Mouse (Mus musculus) large intestine, adult 2 months (tissue): ENCODE results near the gene Prol1. TPM values are rescaled to one million over a fixed set of nuclear protein-coding genes. Genes with fewer than 3 reads are reported as not detected.
A peak's percentile ranks its signal among the peaks of the same experiment; 100 is the strongest.
"Not testable (repeated sequence)": the region's sequence is repeated elsewhere in the genome, so short reads cannot be mapped to it uniquely, and the experiment has no call there.

Source experiments
- DNase-seq: peaks from one replicate; pipeline ENCODE4 v3.0.0-alpha.2; 2012; ENCODE audit warnings: low read depth, low spot score
- WGBS: fragments of 180-500 bp; shearing (Covaris S2); methylation state at CpG from one replicate; pipeline ENCODE4 v1.1.7; 2018; 5-methylcytosine and 5-hydroxymethylcytosine counted together
- polyA plus RNA-seq: library from polyadenylated mRNA; depleted of rRNA; stranded (reverse); fragments of >200 nt; gene quantifications from 2 replicates; pipeline ENCODE4 v1.2.3, GENCODE M21; 2012; rRNA removed

Prol1 gene
- not detected in 2 replicates for polyA plus RNA-seq

GRCm38 (mm10) chr5:88317012-88317411 is at the start of gene Prol1:
Prol1 (plus strand) TSS chr5:88317312.
- DNase-seq = no peak
- WGBS = 92% methylated on average over 1 of the region's 1 CpGs

- DNase-seq = no peak
- WGBS = 67% methylated on average over 1 of the region's 1 CpGs
These were observed 48.5 kb upstream of the Prol1 start, which contains the start of gene Gm7714 for GRCm38 (mm10) chr5:88268619-88269018. Gm7714 (plus strand) TSS chr5:88268919.

- WGBS = 66% methylated on average over 3 of the region's 3 CpGs
- DNase-seq = not testable (repeated sequence)
These were observed 5.8 kb upstream of the Prol1 start for GRCm38 (mm10) chr5:88311307-88311706.

GRCm38 (mm10) chr5:88348533-88348932 is 31.4 kb downstream of the Prol1 start:
- 57% methylated on average over 2 of the region's 2 CpGs for WGBS

GRCm38 (mm10) chr5:88364768-88365167 is 47.7 kb downstream of the Prol1 start:
- peak; percentile 7 for DNase-seq
- WGBS = 6% methylated on average over 5 of the region's 5 CpGs

More at GRCm38 (mm10) chr5:88348533-88348932, 31.4 kb downstream of the Prol1 start:
- not testable (repeated sequence) for DNase-seq

- 19% methylated on average over 1 of the region's 1 CpGs for WGBS
- no peak for DNase-seq
These were observed 49.8 kb downstream of the Prol1 start for GRCm38 (mm10) chr5:88366886-88367285.

GRCm38 (mm10) chr5:88370578-88371232 is 53.6 kb downstream of the Prol1 start:
- DNase-seq = no peak
- WGBS = 26% methylated on average over 6 of the region's 6 CpGs

GRCm38 (mm10) chr5:88372563-88372962 is 55.5 kb downstream of the Prol1 start:
- DNase-seq = no peak

GRCm38 (mm10) chr5:88375808-88376207 is 58.7 kb downstream of the Prol1 start, which contains the start of gene Amtn:
Amtn (plus strand) TSS chr5:88376108.
- no peak for DNase-seq
- WGBS = 74% methylated on average over 4 of the region's 4 CpGs

More at GRCm38 (mm10) chr5:88372563-88372962, 55.5 kb downstream of the Prol1 start:
- 44% methylated on average over 6 of the region's 6 CpGs for WGBS

Other genes starting within 250 kb of the Prol1 start
- not detected in 2 replicates for gene Smr2, start 230.8 kb upstream of the Prol1 start, polyA plus RNA-seq
- gene Gm11116, start 205.8 kb upstream of the Prol1 start, polyA plus RNA-seq = not detected in 2 replicates
- gene Gm11115, start 163.2 kb upstream of the Prol1 start, polyA plus RNA-seq = not detected in 2 replicates
- not detected in 2 replicates for gene Gm7714, start 48.4 kb upstream of the Prol1 start, polyA plus RNA-seq
- gene Amtn, start 58.8 kb downstream of the Prol1 start, polyA plus RNA-seq = not detected in 2 replicates
- not detected in 2 replicates for gene Ambn, start 138.7 kb downstream of the Prol1 start, polyA plus RNA-seq
- gene Enam, start 170.7 kb downstream of the Prol1 start, polyA plus RNA-seq = 0.04 TPM in 1 of 2 replicates, not detected in the other
- gene Jchain, start 210.6 kb downstream of the Prol1 start, polyA plus RNA-seq = 949 and 1,956 TPM in 2 replicates
- 6.0 and 7.8 TPM in 2 replicates for gene Utp3, start 237.2 kb downstream of the Prol1 start, polyA plus RNA-seq
- 4.9 and 7.6 TPM in 2 replicates for gene Rufy3, start 247.7 kb downstream of the Prol1 start, polyA plus RNA-seq